Mouse (Mus musculus): Measurements from ENCODE around the gene Mrps27.

DNA sequence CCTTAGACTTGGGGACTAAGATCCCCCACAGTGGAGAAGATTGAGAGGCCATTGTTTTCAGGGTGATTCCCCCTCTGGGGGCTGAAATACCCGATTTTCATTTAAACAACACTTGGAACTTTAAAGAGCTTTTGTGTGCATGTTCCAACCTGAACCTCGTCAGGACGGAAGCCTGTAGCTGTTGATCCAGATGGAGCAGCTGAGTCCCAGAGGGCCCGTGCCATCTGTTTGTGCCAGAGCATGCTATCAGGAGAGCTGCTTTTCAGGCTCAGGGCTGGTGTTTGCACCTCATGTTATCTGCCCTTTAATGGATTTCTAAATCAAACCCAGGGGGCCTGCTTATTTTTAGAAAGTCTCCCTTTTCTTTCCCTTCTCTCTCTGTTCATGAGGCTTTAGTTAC is 19.3 kb downstream of the Mrps27 start:
- TF ChIP-seq PAX5 (IDR thresholded peaks at IDR 0.05; ENCODE audit: low read length) = no peak
- TF ChIP-seq ZMIZ1 (IDR thresholded peaks at IDR 0.05; ENCODE audit: low read depth, low read length) = no peak
- no peak for TF ChIP-seq SIN3A (IDR thresholded peaks at IDR 0.05; ENCODE audit: low read length)
